ENCODE assay signal across 9 mouse cellular contexts in the genomic region with DNA sequence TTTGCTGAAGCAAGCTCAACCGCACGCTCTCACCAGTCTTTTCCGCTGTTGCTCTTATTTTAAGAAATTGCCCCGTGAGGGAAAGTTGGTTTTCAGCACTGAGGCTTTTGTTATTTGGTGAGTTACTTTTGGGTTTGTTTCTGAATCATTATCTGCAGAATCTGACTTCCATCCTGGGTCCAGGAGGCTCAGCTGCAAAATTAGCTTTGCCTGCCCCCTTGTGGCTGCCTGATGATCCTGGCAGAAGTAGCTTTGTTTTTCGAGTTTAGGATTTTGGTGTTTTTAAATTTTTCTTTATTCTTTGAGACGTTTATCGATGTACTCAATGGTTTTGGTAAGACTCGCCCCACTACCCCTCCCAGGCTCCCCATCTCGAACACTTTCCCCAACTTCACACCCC. TPM values are rescaled to one million over a fixed set of nuclear protein-coding genes. Genes with fewer than 3 reads are reported as not detected.
DNase-seq lines count a peak whose midpoint lies in the region; ATAC-seq and TF ChIP-seq lines count a peak whose summit lies in the region.
"Had no signal": no experiment of that assay in that cellular context is flagged by ENCODE, and none has a peak within 500 bp of the region (broad histone marks: within the 10 kb centered on the region; RNA-seq: fewer than 3 reads in every experiment).

No protein-coding gene starts in this region.

- no peaks in the 10 kb centered on the region for H3K4me1 ChIP-seq in bone marrow, adult 2 months (ENCODE audit: control insufficient read depth, insufficient read depth, low read length)
- no peaks in the 10 kb centered on the region for H3K4me1 ChIP-seq in embryonic facial prominence, embryonic 14.5 days (ENCODE audit: control insufficient read depth, insufficient read depth, low read length)
- H3K4me1 ChIP-seq in midbrain, embryonic 16.5 days (ENCODE audit: control insufficient read depth, insufficient read depth, low read length): no peaks in the 10 kb centered on the region
- H3K4me1 ChIP-seq: neural tube, embryonic 12.5 days had no signal

- H3K4me2 ChIP-seq in embryonic facial prominence, embryonic 14.5 days (ENCODE audit: low read depth, low read length): no peak overlapping the region
- H3K4me2 ChIP-seq in midbrain, embryonic 16.5 days (ENCODE audit: low read length): no peak overlapping the region
- H3K4me2 ChIP-seq: neural tube, embryonic 12.5 days had no signal

- TF ChIP-seq CTCF in gastrocnemius, adult 2 months (IDR thresholded peaks at IDR 0.05): peak; percentile 79
- 0 out of 2 replicates have a peak, but pooled peaks have one; percentile 17 for TF ChIP-seq CTCF in bone marrow, adult 2 months (IDR thresholded peaks at IDR 0.05; ENCODE audit: control insufficient read depth, insufficient read depth, low read length)

- no peaks in the 10 kb centered on the region for H3K36me3 ChIP-seq in embryonic facial prominence, embryonic 14.5 days (ENCODE audit: control insufficient read depth, insufficient read depth, low read length)
- H3K36me3 ChIP-seq in midbrain, embryonic 16.5 days (ENCODE audit: control insufficient read depth, insufficient read depth, low read length): no peaks in the 10 kb centered on the region
- H3K36me3 ChIP-seq: neural tube, embryonic 12.5 days had no signal

- no peaks in the 10 kb centered on the region for H3K9me3 ChIP-seq in embryonic facial prominence, embryonic 14.5 days (ENCODE audit: control insufficient read depth, low read length)
- no peaks in the 10 kb centered on the region for H3K9me3 ChIP-seq in midbrain, embryonic 16.5 days (replicated peaks; ENCODE audit: control insufficient read depth, low read length, poor library complexity, severe bottlenecking)
- H3K9me3 ChIP-seq: neural tube, embryonic 12.5 days had no signal

- peak; percentile 51 for DNase-seq in gastrocnemius, adult 2 months
- no peak for DNase-seq in gastrocnemius, adult 8-10 months (ENCODE audit: low spot score in 2 of 2)
- DNase-seq in 3T3-L1 (ENCODE audit: low read depth, low spot score): peak; percentile 58
- peak; percentile 74 for DNase-seq in embryonic facial prominence, embryonic 14.5 days (ENCODE audit: low spot score)
- DNase-seq in layer of hippocampus, postnatal 10 days (ENCODE audit: low spot score in 2 of 2): peak; percentile 81 to 85
- DNase-seq in urinary bladder, postnatal 4 days (ENCODE audit: low spot score in 2 of 2): peak; percentile 28 to 74

- no peak overlapping the region for H3K4me3 ChIP-seq in gastrocnemius, adult 2 months
- no peak overlapping the region for H3K4me3 ChIP-seq in bone marrow, adult 2 months (replicated peaks; ENCODE audit: control insufficient read depth, low read depth, low read length)
- no peak overlapping the region for H3K4me3 ChIP-seq in embryonic facial prominence, embryonic 14.5 days (ENCODE audit: low read depth, low read length)
- no peak overlapping the region for H3K4me3 ChIP-seq in midbrain, embryonic 16.5 days (ENCODE audit: low read depth, low read length)
- H3K4me3 ChIP-seq: neural tube, embryonic 12.5 days had no signal

- 52% methylated on average over 9 of the region's 9 CpGs for WGBS in bone marrow, adult 2 months
- 58% methylated on average over 9 of the region's 9 CpGs for WGBS in embryonic facial prominence, embryonic 14.5 days
- WGBS in midbrain, embryonic 16.5 days: 62% methylated on average over 9 of the region's 9 CpGs

- H3K9ac ChIP-seq in embryonic facial prominence, embryonic 14.5 days (ENCODE audit: low read depth, low read length): no peak overlapping the region
- no peak overlapping the region for H3K9ac ChIP-seq in midbrain, embryonic 16.5 days (ENCODE audit: low read depth, low read length)
- H3K9ac ChIP-seq: neural tube, embryonic 12.5 days had no signal

- intact Hi-C loops in gastrocnemius, adult 2 months (cut with DNase I): loop anchor here (5.0 to 10.0 kb wide), 2 partner anchors 1016 to 1074 kb away; no protein-coding TSS in a partner anchor

- H3K27me3 ChIP-seq in embryonic facial prominence, embryonic 14.5 days (replicated peaks; ENCODE audit: control insufficient read depth, insufficient read depth, low read length): no peaks in the 10 kb centered on the region
- H3K27me3 ChIP-seq in midbrain, embryonic 16.5 days (ENCODE audit: control insufficient read depth, insufficient read depth, low read depth, low read length): no peaks in the 10 kb centered on the region
- H3K27me3 ChIP-seq: neural tube, embryonic 12.5 days had no signal

- TF ChIP-seq POLR2A in bone marrow, adult 2 months (IDR thresholded peaks at IDR 0.05; ENCODE audit: borderline replicate concordance, control insufficient read depth, low read depth, low read length): no peak

- no peak for ATAC-seq in embryonic facial prominence, embryonic 14.5 days (ENCODE audit: low read depth)
- ATAC-seq in midbrain, embryonic 16.5 days: 0 out of 2 replicates have a peak, but pooled peaks have one; percentile 39

- no peak overlapping the region for H3K27ac ChIP-seq in gastrocnemius, adult 2 months
- H3K27ac ChIP-seq in bone marrow, adult 2 months (ENCODE audit: control insufficient read depth, insufficient read depth, low read depth, low read length, poor library complexity): no peak overlapping the region
- no peak overlapping the region for H3K27ac ChIP-seq in embryonic facial prominence, embryonic 14.5 days (replicated peaks; ENCODE audit: low read depth, low read length)
- no peak overlapping the region for H3K27ac ChIP-seq in midbrain, embryonic 16.5 days (ENCODE audit: low read length)
- H3K27ac ChIP-seq: neural tube, embryonic 12.5 days had no signal

RNA-seq across cellular contexts. Expression of gene Oxgr1, which starts 18.9 kb away (rescaled TPM):
- total RNA-seq in gastrocnemius, adult 2 months (2021): not detected
- not detected for total RNA-seq in gastrocnemius, adult 8-10 months (2022)
- polyA plus RNA-seq in bone marrow, adult 2 months (2011; ENCODE audit: insufficient read depth, insufficient read length, low replicate concordance, missing spikeins): not detected in 2 replicates
- not detected in 2 replicates for polyA plus RNA-seq in embryonic facial prominence, embryonic 14.5 days (2014; fragmentation: Nextera tagmentation; extraction: Ambion mirVana)
- under 1 TPM in 1 of 2 experiments, not detected in 1; 0.11 TPM for total RNA-seq in layer of hippocampus, postnatal 10 days (2021)
- polyA plus RNA-seq in midbrain, embryonic 16.5 days (2015; fragmentation: Nextera tagmentation; extraction: Ambion mirVana): not detected in 2 replicates
- polyA plus RNA-seq: neural tube, embryonic 12.5 days had no signal

Comparison
In these comparisons a context has a peak if more than half of its experiments do, and no peak if none do; other contexts are left out.
1. DNase-seq: peak in gastrocnemius, adult 2 months (single experiment), 3T3-L1 (single experiment), embryonic facial prominence, embryonic 14.5 days (single experiment), layer of hippocampus, postnatal 10 days (2 of 2) and urinary bladder, postnatal 4 days (2 of 2); none in gastrocnemius, adult 8-10 months (0 of 2).